Mouse (Mus musculus): ENCODE measurements around the gene Olfm4. TPM values are rescaled to one million over a fixed set of nuclear protein-coding genes. Genes with fewer than 3 reads are reported as not detected.

Olfm4 gene
- polyA plus RNA-seq, 1 experiment from 2014 or later: 0.50 TPM

- Histone ChIP-seq H3K36me3 (no peaks in the 10 kb centered on the region), H3K4me1 (no peaks in the 10 kb centered on the region), H3K27ac (replicated peaks) (no peak overlapping the region), H3K9ac (replicated peaks) (no peak overlapping the region), H3K9me3 (no peaks in the 10 kb centered on the region), H3K27me3 (no peaks in the 10 kb centered on the region; the same call in 1 of the 2 replicates), H3K4me3 (no peak overlapping the region), H3K4me2 (replicated peaks) (no peak overlapping the region)
- 92% methylated on average over 2 of the region's 2 CpGs for WGBS
- ATAC-seq (ENCODE audit: low FRiP score, low read depth): no peak
These were observed 1.8 kb downstream of the Olfm4 start for GRCm38 (mm10) chr14:79985696-79986095.

GRCm38 (mm10) chr14:79986831-79987230 lies 3.0 kb downstream of the Olfm4 start:
- Histone ChIP-seq H3K4me2 (replicated peaks) (no peak overlapping the region), H3K9ac (replicated peaks) (no peak overlapping the region), H3K9me3 (no peaks in the 10 kb centered on the region), H3K4me3 (no peak overlapping the region), H3K4me1 (no peaks in the 10 kb centered on the region), H3K36me3 (no peaks in the 10 kb centered on the region), H3K27me3 (no peaks in the 10 kb centered on the region; the same call in 1 of the 2 replicates), H3K27ac (replicated peaks) (no peak overlapping the region)
- 65% methylated on average over 8 of the region's 8 CpGs for WGBS
- ATAC-seq (ENCODE audit: low FRiP score, low read depth): no peak

DNA sequence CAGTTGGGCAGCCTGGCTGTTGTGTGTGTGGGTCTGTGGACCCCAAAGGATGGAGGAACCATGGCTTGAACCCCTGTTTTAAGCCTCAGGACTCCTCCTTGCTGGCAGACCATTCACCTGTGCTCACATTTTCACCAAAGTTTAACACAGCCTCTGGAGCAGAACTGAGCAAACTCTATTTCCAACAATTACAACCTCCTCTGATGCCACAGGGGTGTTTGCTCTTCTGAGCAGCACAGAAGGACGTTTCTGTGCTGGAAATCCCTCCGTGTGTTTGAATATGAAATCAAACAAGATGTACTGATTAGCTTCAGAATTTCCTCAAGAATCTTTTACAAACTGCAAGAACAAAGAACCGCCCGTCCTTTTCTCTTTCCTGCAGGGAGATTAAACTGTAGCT lies 5.9 kb downstream of the Olfm4 start:
- no peaks in the 10 kb centered on the region for H3K36me3 ChIP-seq
- no peaks in the 10 kb centered on the region for H3K9me3 ChIP-seq
- no peak for ATAC-seq (ENCODE audit: low FRiP score, low read depth)
- H3K4me3 ChIP-seq: no peak overlapping the region
- no peak overlapping the region for H3K9ac ChIP-seq (replicated peaks)
- H3K4me2 ChIP-seq (replicated peaks): no peak overlapping the region
- no peak overlapping the region for H3K27ac ChIP-seq (replicated peaks)
- no peaks in the 10 kb centered on the region for H3K4me1 ChIP-seq
- H3K27me3 ChIP-seq: no peaks in the 10 kb centered on the region; the same call in 1 of the 2 replicates
- 26% methylated on average over 4 of the region's 4 CpGs for WGBS

DNA sequence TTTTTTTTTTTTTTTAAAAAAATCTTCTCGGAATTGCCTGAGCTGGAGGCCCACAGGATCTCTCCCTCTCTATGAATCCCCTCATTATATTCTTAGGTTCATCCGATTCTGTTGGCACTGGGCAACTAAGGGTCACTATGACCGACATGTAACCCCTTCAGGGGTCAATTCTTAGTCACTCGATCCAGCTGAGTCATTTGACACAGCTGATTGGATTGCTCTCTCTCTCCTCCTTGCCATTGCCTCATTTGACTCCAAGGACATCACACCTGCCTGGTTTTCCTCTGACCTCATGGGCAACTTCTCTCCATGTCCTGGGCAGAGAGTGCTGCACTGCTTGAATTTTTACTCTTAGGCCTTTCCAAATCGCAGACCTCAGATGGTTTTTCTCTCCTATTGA lies 6.7 kb downstream of the Olfm4 start:
- Histone ChIP-seq H3K27ac (replicated peaks) (no peak overlapping the region), H3K4me2 (replicated peaks) (no peak overlapping the region), H3K36me3 (no peaks in the 10 kb centered on the region), H3K4me3 (no peak overlapping the region), H3K9me3 (no peaks in the 10 kb centered on the region), H3K27me3 (no peaks in the 10 kb centered on the region; the same call in 1 of the 2 replicates), H3K9ac (replicated peaks) (no peak overlapping the region), H3K4me1 (no peaks in the 10 kb centered on the region)
- WGBS: 42% methylated on average over 5 of the region's 5 CpGs
- ATAC-seq (ENCODE audit: low FRiP score, low read depth): no peak

DNA sequence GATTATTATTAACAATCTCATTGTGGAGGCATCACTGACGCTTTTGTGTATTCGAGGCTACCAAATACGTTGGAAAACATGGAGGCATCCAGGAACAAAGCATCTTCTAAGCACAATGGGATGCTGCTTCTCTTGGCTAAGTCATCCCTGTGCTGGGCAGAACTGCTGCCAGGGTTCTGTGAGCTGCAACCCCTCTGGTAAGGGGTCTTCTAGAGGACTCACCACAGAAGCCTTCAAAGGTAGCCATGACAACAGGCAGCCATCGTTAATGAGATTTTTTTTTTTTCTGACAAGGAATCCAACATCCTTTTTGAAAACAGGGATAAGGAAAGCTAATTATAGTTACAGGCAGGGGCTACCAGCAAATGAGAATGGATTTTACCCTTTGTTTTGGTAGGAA lies 13.7 kb downstream of the Olfm4 start:
- Histone ChIP-seq H3K9ac (replicated peaks) (no peak overlapping the region), H3K9me3 (no peaks in the 10 kb centered on the region), H3K27me3 (no peaks in the 10 kb centered on the region), H3K27ac (replicated peaks) (peak overlapping the region; percentile 40), H3K36me3 (no peaks in the 10 kb centered on the region), H3K4me1 (peaks cover 4% of the 10 kb centered on the region; the same call in 1 of the 2 replicates), H3K4me3 (no peak overlapping the region), H3K4me2 (replicated peaks) (no peak overlapping the region)
- ATAC-seq (ENCODE audit: low FRiP score, low read depth): peak; percentile 86
- WGBS: 22% methylated on average over 4 of the region's 4 CpGs

DNA sequence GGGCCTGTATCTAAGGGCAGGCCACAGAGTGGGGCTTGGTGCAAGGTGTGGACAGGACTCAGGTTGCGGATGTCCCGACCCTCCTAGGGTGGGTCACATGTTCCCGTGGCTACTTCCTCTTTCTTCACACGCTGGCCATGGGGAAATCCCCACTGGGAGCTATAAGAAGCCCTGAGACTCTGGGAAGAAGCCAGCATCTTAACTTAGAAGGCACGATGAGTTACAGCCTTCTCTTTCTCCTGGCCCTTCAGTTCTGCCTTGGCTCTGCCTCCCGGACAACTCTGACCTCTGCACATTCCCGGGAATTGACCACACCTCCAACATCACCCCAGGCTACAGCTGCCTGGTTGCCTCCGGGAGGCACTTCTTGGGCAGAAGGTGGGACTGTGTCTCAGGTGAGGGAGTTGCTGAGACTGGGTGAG lies 16.2 kb downstream of the Olfm4 start:
- Histone ChIP-seq H3K9ac (replicated peaks) (no peak overlapping the region), H3K4me3 (no peak overlapping the region), H3K9me3 (no peaks in the 10 kb centered on the region), H3K4me1 (peaks cover 4% of the 10 kb centered on the region; the same call in 1 of the 2 replicates), H3K4me2 (replicated peaks) (no peak overlapping the region), H3K27me3 (no peaks in the 10 kb centered on the region), H3K27ac (replicated peaks) (no peak overlapping the region), H3K36me3 (no peaks in the 10 kb centered on the region)
- WGBS: 67% methylated on average over 8 of the region's 8 CpGs
- ATAC-seq (ENCODE audit: low FRiP score, low read depth): no peak

GRCm38 (mm10) chr14:80007686-80008085 lies 23.8 kb downstream of the Olfm4 start:
- Histone ChIP-seq H3K4me2 (replicated peaks) (no peak overlapping the region), H3K4me3 (no peak overlapping the region), H3K9me3 (no peaks in the 10 kb centered on the region), H3K9ac (replicated peaks) (no peak overlapping the region), H3K4me1 (no peaks in the 10 kb centered on the region), H3K36me3 (no peaks in the 10 kb centered on the region), H3K27ac (replicated peaks) (no peak overlapping the region), H3K27me3 (no peaks in the 10 kb centered on the region)
- 90% methylated on average over 3 of the region's 3 CpGs for WGBS
- no peak for ATAC-seq (ENCODE audit: low FRiP score, low read depth)

GRCm38 (mm10) chr14:80010426-80010825 lies 26.5 kb downstream of the Olfm4 start:
- H3K36me3 ChIP-seq: no peaks in the 10 kb centered on the region
- no peak for ATAC-seq (ENCODE audit: low FRiP score, low read depth)
- H3K9me3 ChIP-seq: no peaks in the 10 kb centered on the region
- no peaks in the 10 kb centered on the region for H3K27me3 ChIP-seq
- no peak overlapping the region for H3K4me3 ChIP-seq
- H3K4me1 ChIP-seq: peaks cover 20% of the 10 kb centered on the region
- H3K27ac ChIP-seq (replicated peaks): no peak overlapping the region
- WGBS: 93% methylated on average over 3 of the region's 3 CpGs
- no peak overlapping the region for H3K4me2 ChIP-seq (replicated peaks)
- H3K9ac ChIP-seq (replicated peaks): no peak overlapping the region

DNA sequence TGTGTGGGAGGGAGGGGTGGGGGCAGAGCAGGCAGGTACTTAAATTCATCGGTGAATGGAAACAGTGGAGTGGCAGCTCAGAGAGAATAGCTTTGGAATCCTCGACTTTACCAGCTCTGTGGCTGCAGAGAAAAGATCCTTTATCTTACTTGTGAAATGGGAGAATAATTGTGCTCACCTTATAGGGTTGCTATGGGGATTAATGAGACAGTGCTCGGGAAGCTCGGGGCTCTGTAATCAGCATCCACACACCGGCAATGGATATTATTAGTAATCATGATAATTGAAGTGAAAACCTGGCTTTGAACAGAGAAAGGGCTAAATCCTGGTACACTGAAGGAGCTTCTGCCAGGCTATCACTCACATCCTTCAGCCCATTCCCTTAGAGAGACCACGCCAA lies 31.1 kb downstream of the Olfm4 start:
- no peaks in the 10 kb centered on the region for H3K9me3 ChIP-seq
- peaks cover 5% of the 10 kb centered on the region; the same call in 1 of the 2 replicates for H3K27me3 ChIP-seq
- 18% methylated on average over 6 of the region's 6 CpGs for WGBS
- no peak overlapping the region for H3K4me3 ChIP-seq
- no peak overlapping the region for H3K27ac ChIP-seq (replicated peaks)
- H3K4me1 ChIP-seq: peaks cover 26% of the 10 kb centered on the region
- H3K4me2 ChIP-seq (replicated peaks): no peak overlapping the region
- peak; percentile 41; the same call in 1 of the 2 replicates for ATAC-seq (ENCODE audit: low FRiP score, low read depth)
- H3K9ac ChIP-seq (replicated peaks): no peak overlapping the region
- no peaks in the 10 kb centered on the region for H3K36me3 ChIP-seq

DNA sequence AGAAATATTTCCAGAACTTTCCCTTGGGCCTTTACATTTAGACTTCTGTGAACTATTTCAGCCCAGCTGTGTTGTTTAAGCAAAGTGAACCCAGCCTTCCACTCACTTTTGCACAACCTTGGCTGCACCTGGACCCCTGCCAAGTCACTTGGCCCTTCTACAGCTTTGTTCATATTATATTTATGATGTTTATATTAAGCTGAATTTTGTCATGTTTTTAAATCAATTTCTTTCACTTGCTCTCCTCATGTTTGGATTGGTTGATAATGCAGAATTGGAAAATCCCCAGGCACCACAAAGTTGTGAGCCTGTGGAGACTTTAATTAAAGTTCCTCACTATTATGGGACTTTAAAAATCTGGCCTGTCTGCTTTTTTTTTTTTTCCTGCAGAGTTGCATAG lies 32.2 kb downstream of the Olfm4 start:
- no peak for ATAC-seq (ENCODE audit: low FRiP score, low read depth)
- H3K36me3 ChIP-seq: no peaks in the 10 kb centered on the region
- H3K9me3 ChIP-seq: no peaks in the 10 kb centered on the region
- H3K27ac ChIP-seq (replicated peaks): no peak overlapping the region
- peaks cover 26% of the 10 kb centered on the region for H3K4me1 ChIP-seq
- no peak overlapping the region for H3K4me2 ChIP-seq (replicated peaks)
- no peak overlapping the region for H3K4me3 ChIP-seq
- peaks cover 5% of the 10 kb centered on the region; the same call in 1 of the 2 replicates for H3K27me3 ChIP-seq
- H3K9ac ChIP-seq (replicated peaks): no peak overlapping the region

- H3K36me3 ChIP-seq: no peaks in the 10 kb centered on the region
- ATAC-seq (ENCODE audit: low FRiP score, low read depth): no peak
- WGBS: 83% methylated on average over 6 of the region's 6 CpGs
- H3K27me3 ChIP-seq: no peaks in the 10 kb centered on the region; the same call in none of the 2 replicates
- no peak overlapping the region for H3K27ac ChIP-seq (replicated peaks)
- no peaks in the 10 kb centered on the region for H3K4me1 ChIP-seq
- H3K4me3 ChIP-seq: no peak overlapping the region
- H3K9ac ChIP-seq (replicated peaks): no peak overlapping the region
- H3K9me3 ChIP-seq: no peaks in the 10 kb centered on the region
- H3K4me2 ChIP-seq (replicated peaks): no peak overlapping the region
These were observed 42.2 kb downstream of the Olfm4 start for GRCm38 (mm10) chr14:80026078-80026477.

- Histone ChIP-seq H3K4me1 (no peaks in the 10 kb centered on the region), H3K36me3 (no peaks in the 10 kb centered on the region), H3K9me3 (no peaks in the 10 kb centered on the region), H3K9ac (replicated peaks) (no peak overlapping the region), H3K27me3 (no peaks in the 10 kb centered on the region; the same call in none of the 2 replicates), H3K4me2 (replicated peaks) (no peak overlapping the region), H3K27ac (replicated peaks) (no peak overlapping the region), H3K4me3 (no peak overlapping the region)
- ATAC-seq (ENCODE audit: low FRiP score, low read depth): no peak
- WGBS: 86% methylated on average over 3 of the region's 3 CpGs
These were observed 45.6 kb downstream of the Olfm4 start for GRCm38 (mm10) chr14:80029297-80030001.

All from midbrain, embryonic 12.5 days (tissue).